Mouse (Mus musculus): ENCODE measurements at regions not wholly inside any gene's neighbourhood (a gene's known extent, or its start where the extent isn't known, plus 50 kb on each side); places are given as distances from the start of the nearest gene placed in this dataset.

DNA sequence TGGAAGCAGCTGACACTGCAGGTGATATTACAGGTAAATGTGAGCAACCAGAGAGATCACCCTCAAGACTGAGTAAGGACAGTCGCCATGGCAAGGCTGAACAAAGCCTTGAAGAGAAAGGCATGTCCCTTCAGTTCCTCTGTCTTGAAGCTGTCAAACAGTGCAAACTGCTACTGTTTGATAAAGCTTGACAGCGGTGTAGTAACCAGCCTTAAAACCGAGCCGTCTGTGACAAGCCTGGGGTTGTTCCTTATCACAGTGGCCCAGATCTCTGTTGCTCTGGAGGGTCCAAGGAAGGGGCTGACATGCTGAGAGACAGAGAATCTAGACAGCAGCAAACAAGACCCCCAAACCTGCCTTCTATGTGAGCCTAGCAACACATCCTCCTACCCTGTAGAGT is 188.1 kb upstream of the Jmjd1c start:
- ATAC-seq (ENCODE audit: insufficient number of reproducible peaks, low FRiP score, low TSS enrichment, low read depth) = no peak
- 76% methylated on average over 4 of the region's 4 CpGs for WGBS
- no peaks in the 10 kb centered on the region for H3K4me1 ChIP-seq (ENCODE audit: control insufficient read depth, insufficient read depth, low read length)

DNA sequence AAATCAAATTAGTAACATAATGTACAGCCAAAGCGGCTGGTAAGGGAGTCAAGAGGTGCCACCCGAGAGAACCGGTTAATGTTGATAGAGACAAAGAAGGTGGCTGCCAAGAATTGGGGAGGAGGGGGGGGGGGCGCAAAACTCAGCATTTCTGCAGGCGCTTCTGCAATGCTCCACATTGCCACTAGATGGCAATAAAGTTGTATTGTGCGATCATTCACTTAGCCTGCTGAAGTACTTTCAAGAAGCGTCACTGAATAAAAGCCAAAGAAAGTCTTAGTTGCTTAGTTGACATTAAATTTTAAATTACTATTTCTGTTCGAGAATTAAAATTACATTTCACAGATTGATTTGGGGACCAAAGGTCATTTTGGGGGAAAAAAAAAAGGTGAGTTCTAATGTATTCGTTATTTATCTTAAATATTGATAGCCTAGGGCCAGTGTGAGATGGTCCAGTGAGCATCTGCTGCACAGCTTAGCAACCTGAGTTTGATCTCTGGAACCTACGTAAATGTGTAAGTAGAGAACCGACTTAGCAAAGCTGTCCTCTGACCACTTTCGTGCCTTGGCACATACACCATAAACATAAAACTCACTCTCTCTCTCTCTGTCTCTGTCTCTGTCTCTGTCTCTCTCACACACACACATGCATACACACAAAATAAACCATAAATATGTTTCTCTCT is 186.6 kb upstream of the Jmjd1c start:
- peaks cover 4% of the 10 kb centered on the region for H3K4me1 ChIP-seq (ENCODE audit: control insufficient read depth, insufficient read depth, low read length)
- no peak overlapping the region for H3K9ac ChIP-seq (ENCODE audit: low read length)
- no peaks in the 10 kb centered on the region for H3K36me3 ChIP-seq (ENCODE audit: control insufficient read depth, insufficient read depth, low read length)
- H3K27me3 ChIP-seq (ENCODE audit: control insufficient read depth, insufficient read depth, low read length) = no peaks in the 10 kb centered on the region
- DNase-seq (ENCODE audit: low spot score) (peak; percentile 77), ATAC-seq (ENCODE audit: insufficient number of reproducible peaks, low FRiP score, low TSS enrichment, low read depth) (no peak)
- 20% methylated on average over 12 of the region's 12 CpGs for WGBS
- H3K27ac ChIP-seq (replicated peaks; ENCODE audit: low read depth, low read length) = no peak overlapping the region
- no peak overlapping the region for H3K4me2 ChIP-seq (ENCODE audit: low read depth, severe bottlenecking)
- H3K4me3 ChIP-seq (ENCODE audit: low read depth, low read length) = no peak overlapping the region
- no peaks in the 10 kb centered on the region for H3K9me3 ChIP-seq (ENCODE audit: control insufficient read depth, low read length)

More for the DNA sequence above, 188.1 kb upstream of the Jmjd1c start:
- Histone ChIP-seq H3K4me2 (ENCODE audit: low read depth, severe bottlenecking) (no peak overlapping the region), H3K27ac (replicated peaks; ENCODE audit: low read depth, low read length) (no peak overlapping the region), H3K36me3 (ENCODE audit: control insufficient read depth, insufficient read depth, low read length) (no peaks in the 10 kb centered on the region), H3K9ac (ENCODE audit: low read length) (no peak overlapping the region), H3K4me3 (ENCODE audit: low read depth, low read length) (no peak overlapping the region), H3K9me3 (ENCODE audit: control insufficient read depth, low read length) (no peaks in the 10 kb centered on the region), H3K27me3 (ENCODE audit: control insufficient read depth, insufficient read depth, low read length) (no peaks in the 10 kb centered on the region)
- no peak for DNase-seq (ENCODE audit: low spot score)

DNA sequence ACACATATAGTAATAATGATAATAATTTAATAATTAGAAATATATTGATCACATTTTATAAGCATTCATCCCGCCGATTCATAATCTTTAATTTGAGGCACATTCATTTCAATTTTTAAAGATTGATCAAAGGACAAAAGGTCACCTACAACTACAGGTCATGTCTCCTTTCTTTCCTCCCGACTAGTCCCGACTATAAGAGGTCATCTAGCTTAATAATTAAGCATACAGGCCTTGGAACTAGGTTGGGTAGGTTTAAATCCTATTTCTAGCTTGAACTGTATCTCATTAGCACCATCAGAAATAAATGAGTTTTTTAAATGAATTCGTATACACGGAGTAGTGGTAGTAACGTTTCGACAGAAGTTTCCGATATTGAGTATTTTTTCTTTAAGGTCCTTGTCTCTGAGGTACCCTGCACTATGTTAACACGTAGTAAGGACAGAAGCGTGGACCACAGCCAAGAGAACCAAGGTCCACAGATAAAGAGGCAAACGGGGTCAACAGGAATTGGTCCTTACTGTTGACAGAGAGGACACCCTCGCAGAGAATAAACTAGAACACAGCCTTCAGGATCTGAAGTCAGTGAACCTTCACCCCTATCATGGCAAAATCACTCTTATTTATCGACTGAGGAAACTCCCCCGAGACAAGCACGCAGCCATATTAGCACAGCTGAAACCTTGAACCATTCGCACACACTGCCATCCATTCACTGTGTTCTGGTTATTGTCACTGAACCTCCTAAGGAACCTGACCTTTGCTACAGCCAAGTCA is 185.8 kb upstream of the Jmjd1c start:
- ATAC-seq (ENCODE audit: insufficient number of reproducible peaks, low FRiP score, low TSS enrichment, low read depth) (no peak), DNase-seq (ENCODE audit: low spot score) (no peak)
- H3K4me3 ChIP-seq (ENCODE audit: low read depth, low read length) = no peak overlapping the region
- no peak overlapping the region for H3K4me2 ChIP-seq (ENCODE audit: low read depth, severe bottlenecking)
- no peak overlapping the region for H3K9ac ChIP-seq (ENCODE audit: low read length)
- H3K9me3 ChIP-seq (ENCODE audit: control insufficient read depth, low read length) = no peaks in the 10 kb centered on the region
- WGBS = 80% methylated on average over 17 of the region's 17 CpGs
- no peaks in the 10 kb centered on the region for H3K27me3 ChIP-seq (ENCODE audit: control insufficient read depth, insufficient read depth, low read length)
- no peak overlapping the region for H3K27ac ChIP-seq (replicated peaks; ENCODE audit: low read depth, low read length)
- H3K36me3 ChIP-seq (ENCODE audit: control insufficient read depth, insufficient read depth, low read length) = no peaks in the 10 kb centered on the region
- H3K4me1 ChIP-seq (ENCODE audit: control insufficient read depth, insufficient read depth, low read length) = peaks cover 9% of the 10 kb centered on the region

DNA sequence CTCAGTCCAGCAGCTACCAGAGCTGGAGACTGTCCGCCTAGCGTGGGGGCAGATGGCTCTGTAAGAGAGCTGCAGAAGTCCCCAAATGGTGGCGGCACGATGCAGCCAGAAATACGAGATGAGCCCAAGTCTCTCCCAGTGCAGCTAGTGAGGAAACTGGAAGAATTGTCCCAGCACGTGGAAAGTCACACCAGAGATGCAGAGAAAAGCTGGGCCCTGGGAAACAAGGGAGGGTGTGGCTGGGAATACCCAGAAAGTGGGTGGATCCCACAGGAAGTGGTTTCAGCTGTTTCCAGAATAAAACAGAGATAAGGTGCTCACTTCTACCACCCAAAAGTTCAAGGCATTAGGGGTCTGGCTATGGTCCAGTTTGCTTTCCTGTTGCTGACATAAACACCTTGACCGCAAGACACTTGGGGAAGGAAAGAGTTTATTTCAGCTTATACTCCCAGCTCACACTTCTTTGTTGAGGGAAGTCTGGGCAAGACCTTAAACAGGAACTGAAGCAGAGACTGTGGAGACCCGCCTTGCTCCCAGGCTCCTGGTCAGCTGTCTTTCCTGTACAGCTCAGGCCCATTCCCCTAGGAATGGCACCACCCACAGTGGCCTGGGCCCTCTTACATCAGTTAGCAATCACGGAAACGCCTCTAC is 184.5 kb upstream of the Jmjd1c start:
- no peaks in the 10 kb centered on the region for H3K27me3 ChIP-seq (ENCODE audit: control insufficient read depth, insufficient read depth, low read length)
- H3K9me3 ChIP-seq (ENCODE audit: control insufficient read depth, low read length) = no peaks in the 10 kb centered on the region
- H3K4me1 ChIP-seq (ENCODE audit: control insufficient read depth, insufficient read depth, low read length) = peaks cover 13% of the 10 kb centered on the region
- WGBS = 65% methylated on average over 10 of the region's 10 CpGs
- no peak for DNase-seq (ENCODE audit: low spot score)
- no peak overlapping the region for H3K4me3 ChIP-seq (ENCODE audit: low read depth, low read length)
- 0 out of 2 replicates have a peak overlapping the region, but pooled peaks have one; percentile 17 for H3K9ac ChIP-seq (ENCODE audit: low read length)
- no peak overlapping the region for H3K27ac ChIP-seq (replicated peaks; ENCODE audit: low read depth, low read length)
- ATAC-seq (ENCODE audit: insufficient number of reproducible peaks, low FRiP score, low TSS enrichment, low read depth) = no peak
- H3K4me2 ChIP-seq (ENCODE audit: low read depth, severe bottlenecking) = no peak overlapping the region
- H3K36me3 ChIP-seq (ENCODE audit: control insufficient read depth, insufficient read depth, low read length) = no peaks in the 10 kb centered on the region

DNA sequence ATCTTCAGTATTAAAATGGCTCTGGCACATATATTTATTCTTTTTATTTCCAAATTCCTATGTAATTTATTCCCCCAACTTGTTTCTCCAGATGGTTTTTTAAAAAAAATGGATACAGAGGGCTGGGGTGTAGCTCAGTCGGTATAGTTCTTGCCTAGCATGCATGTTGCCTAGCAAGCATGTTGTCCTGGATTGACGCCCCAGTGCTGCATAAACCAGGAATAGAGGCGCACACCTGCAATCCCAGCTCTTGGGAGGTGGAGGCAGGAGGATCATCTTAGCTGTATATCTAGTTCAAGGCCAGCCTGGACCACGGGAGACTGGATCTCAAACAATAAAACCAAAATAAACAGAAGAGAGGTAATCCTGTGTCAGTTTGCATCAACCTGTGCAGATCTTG is 183.5 kb upstream of the Jmjd1c start:
- H3K9ac ChIP-seq (ENCODE audit: low read length) = no peak overlapping the region
- ATAC-seq (ENCODE audit: insufficient number of reproducible peaks, low FRiP score, low TSS enrichment, low read depth) (no peak), DNase-seq (ENCODE audit: low spot score) (no peak)
- H3K27ac ChIP-seq (replicated peaks; ENCODE audit: low read depth, low read length) = no peak overlapping the region
- WGBS = 84% methylated on average over 4 of the region's 4 CpGs
- no peak overlapping the region for H3K4me3 ChIP-seq (ENCODE audit: low read depth, low read length)
- no peak overlapping the region for H3K4me2 ChIP-seq (ENCODE audit: low read depth, severe bottlenecking)
- H3K4me1 ChIP-seq (ENCODE audit: control insufficient read depth, insufficient read depth, low read length) = peaks cover 13% of the 10 kb centered on the region
- H3K9me3 ChIP-seq (ENCODE audit: control insufficient read depth, low read length) = no peaks in the 10 kb centered on the region
- no peaks in the 10 kb centered on the region for H3K27me3 ChIP-seq (ENCODE audit: control insufficient read depth, insufficient read depth, low read length)
- H3K36me3 ChIP-seq (ENCODE audit: control insufficient read depth, insufficient read depth, low read length) = no peaks in the 10 kb centered on the region

DNA sequence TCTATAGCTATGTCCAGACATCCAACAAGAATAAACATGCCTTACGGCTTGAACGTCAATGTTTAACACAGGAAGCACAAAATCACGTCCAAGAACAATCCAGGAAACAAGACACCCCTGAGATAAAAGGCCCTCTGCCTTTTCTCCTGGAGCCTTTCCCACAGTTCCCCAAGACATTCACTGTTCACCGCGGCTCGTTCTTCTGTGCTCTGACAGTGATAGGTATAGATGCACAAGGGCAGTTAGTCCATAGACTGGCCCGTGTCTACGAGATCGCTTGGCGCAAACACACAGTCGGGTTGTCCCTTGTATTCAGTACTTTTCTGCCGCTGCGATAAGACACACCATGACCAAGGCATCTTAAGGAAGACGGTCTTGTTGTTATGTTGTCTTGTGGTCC is 182.7 kb upstream of the Jmjd1c start:
- ATAC-seq (ENCODE audit: insufficient number of reproducible peaks, low FRiP score, low TSS enrichment, low read depth) (no peak), DNase-seq (ENCODE audit: low spot score) (no peak)
- 71% methylated on average over 14 of the region's 14 CpGs for WGBS
- Histone ChIP-seq H3K27ac (replicated peaks; ENCODE audit: low read depth, low read length) (no peak overlapping the region), H3K9me3 (ENCODE audit: control insufficient read depth, low read length) (no peaks in the 10 kb centered on the region), H3K4me2 (ENCODE audit: low read depth, severe bottlenecking) (no peak overlapping the region), H3K4me3 (ENCODE audit: low read depth, low read length) (no peak overlapping the region), H3K9ac (ENCODE audit: low read length) (no peak overlapping the region), H3K4me1 (ENCODE audit: control insufficient read depth, insufficient read depth, low read length) (peaks cover 13% of the 10 kb centered on the region), H3K36me3 (ENCODE audit: control insufficient read depth, insufficient read depth, low read length) (no peaks in the 10 kb centered on the region), H3K27me3 (ENCODE audit: control insufficient read depth, insufficient read depth, low read length) (no peaks in the 10 kb centered on the region)

DNA sequence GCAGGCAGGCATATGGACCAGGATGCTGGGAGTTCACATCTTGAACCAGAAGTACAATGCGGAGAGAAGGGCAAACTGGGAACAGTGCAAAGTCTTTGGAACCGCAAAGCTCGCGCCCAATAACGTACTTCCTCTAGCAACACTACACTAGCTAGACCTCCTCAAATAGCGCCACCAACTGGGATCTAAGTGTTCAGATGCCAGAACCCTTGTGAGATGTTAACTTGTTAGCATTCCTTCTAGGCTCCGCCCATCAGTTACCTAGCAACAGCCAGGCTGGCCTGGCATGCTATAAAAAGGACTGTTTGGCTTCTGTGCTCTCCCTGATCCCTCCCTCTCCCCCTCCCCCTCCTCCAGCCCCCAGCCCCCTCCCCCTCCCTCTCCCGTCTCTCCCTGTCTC is 182.3 kb upstream of the Jmjd1c start:
- DNase-seq (ENCODE audit: low spot score) (peak; percentile 72), ATAC-seq (ENCODE audit: insufficient number of reproducible peaks, low FRiP score, low TSS enrichment, low read depth) (peak; percentile 53; the same call in 1 of the 2 replicates)
- H3K27me3 ChIP-seq (ENCODE audit: control insufficient read depth, insufficient read depth, low read length) = no peaks in the 10 kb centered on the region
- H3K9ac ChIP-seq (ENCODE audit: low read length) = no peak overlapping the region
- H3K36me3 ChIP-seq (ENCODE audit: control insufficient read depth, insufficient read depth, low read length) = no peaks in the 10 kb centered on the region
- H3K9me3 ChIP-seq (ENCODE audit: control insufficient read depth, low read length) = no peaks in the 10 kb centered on the region
- peaks cover 13% of the 10 kb centered on the region for H3K4me1 ChIP-seq (ENCODE audit: control insufficient read depth, insufficient read depth, low read length)
- WGBS = 24% methylated on average over 7 of the region's 8 CpGs
- H3K4me3 ChIP-seq (ENCODE audit: low read depth, low read length) = no peak overlapping the region
- no peak overlapping the region for H3K27ac ChIP-seq (replicated peaks; ENCODE audit: low read depth, low read length)
- no peak overlapping the region for H3K4me2 ChIP-seq (ENCODE audit: low read depth, severe bottlenecking)

DNA sequence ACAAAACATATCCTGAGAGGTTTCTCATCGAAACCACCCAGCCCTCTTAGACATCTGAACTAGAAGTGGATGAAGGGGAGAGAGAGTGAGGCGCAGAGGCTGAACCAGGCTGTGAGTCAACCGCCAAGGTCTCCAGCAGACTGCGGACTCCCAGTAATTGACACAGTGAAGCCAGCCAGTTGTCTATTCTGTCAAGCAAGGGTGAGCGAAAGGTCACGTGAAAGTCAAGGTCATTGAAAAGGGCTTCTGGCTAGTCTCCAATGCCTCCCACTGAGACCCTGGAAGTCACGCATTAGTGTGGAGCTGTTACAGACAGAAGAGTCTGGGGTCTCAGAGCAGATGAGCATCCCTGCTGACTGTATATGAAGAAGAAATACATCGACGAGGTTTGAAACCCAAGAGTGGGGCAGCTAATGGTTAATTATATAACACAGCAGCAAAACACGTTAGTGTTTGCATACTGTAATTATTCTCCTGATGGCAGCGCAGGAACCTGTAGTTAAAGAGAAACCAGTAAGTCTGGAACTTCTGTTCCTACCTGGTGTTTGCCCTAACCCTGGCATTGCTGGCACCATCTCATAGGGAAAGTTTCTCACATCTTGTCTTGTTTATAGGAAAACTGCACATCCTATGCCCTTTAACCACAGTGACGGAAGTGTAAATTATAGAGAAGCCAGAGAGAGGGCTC is 181.5 kb upstream of the Jmjd1c start:
- Histone ChIP-seq H3K4me2 (ENCODE audit: low read depth, severe bottlenecking) (no peak overlapping the region), H3K27me3 (ENCODE audit: control insufficient read depth, insufficient read depth, low read length) (no peaks in the 10 kb centered on the region), H3K9ac (ENCODE audit: low read length) (no peak overlapping the region), H3K4me1 (ENCODE audit: control insufficient read depth, insufficient read depth, low read length) (peaks cover 14% of the 10 kb centered on the region), H3K36me3 (ENCODE audit: control insufficient read depth, insufficient read depth, low read length) (no peaks in the 10 kb centered on the region), H3K4me3 (ENCODE audit: low read depth, low read length) (no peak overlapping the region), H3K27ac (replicated peaks; ENCODE audit: low read depth, low read length) (no peak overlapping the region), H3K9me3 (ENCODE audit: control insufficient read depth, low read length) (no peaks in the 10 kb centered on the region)
- DNase-seq (ENCODE audit: low spot score) = peak; percentile 40
- ATAC-seq (ENCODE audit: insufficient number of reproducible peaks, low FRiP score, low TSS enrichment, low read depth) = no peak
- 42% methylated on average over 12 of the region's 12 CpGs for WGBS
